Mouse (Mus musculus): ENCODE results near the gene Itprip.

DNA sequence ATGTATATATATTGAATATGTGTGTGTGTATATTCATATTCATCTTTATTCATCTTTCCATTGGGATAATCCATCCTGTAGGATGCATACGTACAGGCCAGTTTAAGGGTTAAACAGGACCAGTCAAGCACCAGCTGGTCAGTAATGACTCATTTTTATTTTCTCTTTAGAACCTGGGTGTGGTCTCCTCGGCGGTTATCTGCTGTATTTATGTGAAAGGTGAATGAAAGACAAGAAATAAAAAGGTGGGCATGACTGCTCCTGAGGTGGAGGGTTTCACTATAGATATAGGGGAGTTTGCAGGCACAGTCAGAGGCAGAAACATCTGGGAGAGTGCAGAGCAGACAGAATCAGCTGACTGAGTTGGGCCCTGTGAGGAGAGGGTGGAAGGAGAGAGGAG lies 49.6 kb downstream of the Itprip start:
- TF ChIP-seq POLR2A (IDR thresholded peaks at IDR 0.05; ENCODE audit: insufficient read depth, low read length) = no peak
- TF ChIP-seq CTCF (IDR thresholded peaks at IDR 0.05; ENCODE audit: low read depth, low read length) = no peak
- no peak for TF ChIP-seq EP300 (IDR thresholded peaks at IDR 0.05; ENCODE audit: insufficient read depth, low read depth, low read length)
